Mouse (Mus musculus): Measurements from ENCODE around the gene Kif3a. TPM values are rescaled to one million over a fixed set of nuclear protein-coding genes. Genes with fewer than 3 reads are reported as not detected.

Kif3a gene
- polyA plus RNA-seq, 1 experiment from 2014 or later: 17.0 TPM

- Histone ChIP-seq H3K4me3 (ENCODE audit: low read depth, low read length) (no peak overlapping the region), H3K27ac (ENCODE audit: low read depth, low read length) (no peak overlapping the region), H3K4me1 (replicated peaks; ENCODE audit: control insufficient read depth, insufficient read depth, low read length) (no peaks in the 10 kb centered on the region), H3K27me3 (replicated peaks; ENCODE audit: control insufficient read depth, insufficient read depth, low read length) (no peaks in the 10 kb centered on the region), H3K4me2 (replicated peaks; ENCODE audit: low read depth) (no peak overlapping the region), H3K9me3 (ENCODE audit: control insufficient read depth) (no peaks in the 10 kb centered on the region), H3K9ac (ENCODE audit: low read depth, low read length) (no peak overlapping the region), H3K36me3 (ENCODE audit: control insufficient read depth, insufficient read depth) (peaks cover 56% of the 10 kb centered on the region)
- TF ChIP-seq CTCF (IDR thresholded peaks at IDR 0.05; ENCODE audit: low read depth): no peak
- WGBS: 89% methylated on average over 3 of the region's 3 CpGs
- ATAC-seq: no peak
Measured at GRCm38 (mm10) chr11:53540394-53540793, 26.8 kb upstream of the Kif3a start.

GRCm38 (mm10) chr11:53541222-53541621, 26.0 kb upstream of the Kif3a start:
- H3K4me3 ChIP-seq (ENCODE audit: low read depth, low read length): no peak overlapping the region
- 83% methylated on average over 11 of the region's 11 CpGs for WGBS
- peaks cover 49% of the 10 kb centered on the region for H3K36me3 ChIP-seq (ENCODE audit: control insufficient read depth, insufficient read depth)
- H3K27ac ChIP-seq (ENCODE audit: low read depth, low read length): no peak overlapping the region
- peak; percentile 28 for TF ChIP-seq CTCF (IDR thresholded peaks at IDR 0.05; ENCODE audit: low read depth)
- no peak for ATAC-seq
- H3K9ac ChIP-seq (ENCODE audit: low read depth, low read length): no peak overlapping the region
- no peaks in the 10 kb centered on the region for H3K27me3 ChIP-seq (replicated peaks; ENCODE audit: control insufficient read depth, insufficient read depth, low read length)
- no peaks in the 10 kb centered on the region for H3K4me1 ChIP-seq (replicated peaks; ENCODE audit: control insufficient read depth, insufficient read depth, low read length)
- no peaks in the 10 kb centered on the region for H3K9me3 ChIP-seq (ENCODE audit: control insufficient read depth)
- H3K4me2 ChIP-seq (replicated peaks; ENCODE audit: low read depth): no peak overlapping the region

DNA sequence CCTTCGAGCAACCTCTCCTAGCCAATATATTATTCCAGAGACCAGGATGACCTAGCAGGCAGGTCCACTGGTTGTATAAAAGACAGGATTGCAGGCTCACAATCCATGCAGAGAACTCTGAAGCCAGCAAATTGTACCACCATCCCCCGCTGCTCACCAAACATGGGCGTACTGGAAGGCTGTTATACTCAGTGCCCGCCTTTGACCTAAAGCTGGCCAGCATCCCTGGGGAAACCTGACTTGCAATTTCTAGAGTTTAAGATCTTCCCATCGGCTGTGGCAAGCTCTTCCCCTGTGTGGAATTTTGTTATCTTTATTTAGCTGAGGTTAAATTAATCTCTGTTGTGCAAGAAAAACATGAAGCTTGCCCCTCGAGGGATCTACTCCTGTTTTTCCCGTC, 24.2 kb upstream of the Kif3a start:
- Histone ChIP-seq H3K4me2 (replicated peaks; ENCODE audit: low read depth) (no peak overlapping the region), H3K9ac (ENCODE audit: low read depth, low read length) (no peak overlapping the region), H3K27me3 (replicated peaks; ENCODE audit: control insufficient read depth, insufficient read depth, low read length) (no peaks in the 10 kb centered on the region), H3K36me3 (ENCODE audit: control insufficient read depth, insufficient read depth) (peaks cover 32% of the 10 kb centered on the region; the same call in 1 of the 2 replicates), H3K9me3 (ENCODE audit: control insufficient read depth) (no peaks in the 10 kb centered on the region), H3K27ac (ENCODE audit: low read depth, low read length) (no peak overlapping the region), H3K4me3 (ENCODE audit: low read depth, low read length) (no peak overlapping the region), H3K4me1 (replicated peaks; ENCODE audit: control insufficient read depth, insufficient read depth, low read length) (no peaks in the 10 kb centered on the region)
- WGBS: 61% methylated on average over 7 of the region's 7 CpGs
- TF ChIP-seq CTCF (IDR thresholded peaks at IDR 0.05; ENCODE audit: low read depth): no peak
- no peak for ATAC-seq

DNA sequence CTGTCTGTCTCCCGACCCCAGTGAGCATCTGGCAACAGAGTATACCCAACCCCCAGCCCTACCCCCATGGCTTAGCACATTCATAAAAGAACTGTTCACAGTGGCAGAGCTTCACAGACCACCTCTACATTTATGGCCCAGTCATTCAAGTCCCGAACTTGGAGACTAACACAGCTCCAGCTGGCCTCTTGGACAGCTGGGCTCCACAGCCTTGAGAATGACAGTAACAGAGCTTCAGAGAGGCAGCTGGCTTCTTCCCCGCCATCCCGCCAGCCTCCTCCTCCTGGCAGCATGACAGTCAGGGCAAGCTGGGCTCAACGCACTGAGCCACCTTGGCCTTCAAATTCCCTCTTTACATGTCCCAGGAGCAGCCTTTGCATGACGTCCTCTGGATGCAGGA, 20.9 kb upstream of the Kif3a start:
- no peak overlapping the region for H3K4me3 ChIP-seq (ENCODE audit: low read depth, low read length)
- no peak overlapping the region for H3K4me2 ChIP-seq (replicated peaks; ENCODE audit: low read depth)
- H3K27ac ChIP-seq (ENCODE audit: low read depth, low read length): no peak overlapping the region
- ATAC-seq: no peak
- no peak for TF ChIP-seq CTCF (IDR thresholded peaks at IDR 0.05; ENCODE audit: low read depth)
- H3K9ac ChIP-seq (ENCODE audit: low read depth, low read length): no peak overlapping the region
- WGBS: 61% methylated on average over 6 of the region's 6 CpGs
- H3K36me3 ChIP-seq (ENCODE audit: control insufficient read depth, insufficient read depth): peaks cover 9% of the 10 kb centered on the region; the same call in 1 of the 2 replicates
- no peaks in the 10 kb centered on the region for H3K9me3 ChIP-seq (ENCODE audit: control insufficient read depth)
- no peaks in the 10 kb centered on the region for H3K4me1 ChIP-seq (replicated peaks; ENCODE audit: control insufficient read depth, insufficient read depth, low read length)
- H3K27me3 ChIP-seq (replicated peaks; ENCODE audit: control insufficient read depth, insufficient read depth, low read length): no peaks in the 10 kb centered on the region

GRCm38 (mm10) chr11:53547566-53547965, 19.6 kb upstream of the Kif3a start:
- Histone ChIP-seq H3K9me3 (ENCODE audit: control insufficient read depth) (no peaks in the 10 kb centered on the region), H3K36me3 (ENCODE audit: control insufficient read depth, insufficient read depth) (no peaks in the 10 kb centered on the region), H3K9ac (ENCODE audit: low read depth, low read length) (no peak overlapping the region), H3K27ac (ENCODE audit: low read depth, low read length) (no peak overlapping the region), H3K27me3 (replicated peaks; ENCODE audit: control insufficient read depth, insufficient read depth, low read length) (no peaks in the 10 kb centered on the region), H3K4me2 (replicated peaks; ENCODE audit: low read depth) (no peak overlapping the region), H3K4me1 (replicated peaks; ENCODE audit: control insufficient read depth, insufficient read depth, low read length) (no peaks in the 10 kb centered on the region), H3K4me3 (ENCODE audit: low read depth, low read length) (no peak overlapping the region)
- WGBS: 54% methylated on average over 6 of the region's 6 CpGs
- TF ChIP-seq CTCF (IDR thresholded peaks at IDR 0.05; ENCODE audit: low read depth): no peak
- ATAC-seq: no peak

DNA sequence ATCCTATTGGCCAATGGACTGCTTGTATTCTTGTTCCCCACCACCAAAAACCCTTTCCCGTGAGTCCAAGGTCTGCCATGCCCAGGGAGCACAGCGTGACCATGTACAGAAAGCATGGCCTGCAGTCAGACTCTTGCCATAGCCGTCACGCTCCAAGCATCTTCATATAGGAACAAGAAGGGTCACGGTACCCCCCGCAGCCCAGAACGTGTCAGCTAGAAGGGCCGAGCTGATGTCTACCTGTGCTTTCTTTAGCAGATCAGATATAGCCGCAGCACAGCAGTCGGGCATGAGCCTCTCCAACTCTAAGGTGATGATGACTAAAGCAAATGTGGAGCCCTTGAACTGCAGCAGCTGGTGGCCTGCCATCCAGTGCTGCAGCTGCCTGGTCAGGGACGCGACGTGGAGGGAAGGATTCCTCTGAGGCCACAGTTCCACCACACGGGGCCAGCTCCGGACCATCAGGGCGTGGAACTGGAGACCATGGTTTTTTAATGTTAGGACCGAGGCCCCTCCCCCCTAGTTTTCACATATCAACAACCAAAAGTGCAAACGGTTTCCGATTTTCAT, 19.1 kb upstream of the Kif3a start:
- no peak for ATAC-seq
- no peak overlapping the region for H3K27ac ChIP-seq (ENCODE audit: low read depth, low read length)
- H3K9ac ChIP-seq (ENCODE audit: low read depth, low read length): no peak overlapping the region
- no peak for TF ChIP-seq CTCF (IDR thresholded peaks at IDR 0.05; ENCODE audit: low read depth)
- H3K4me2 ChIP-seq (replicated peaks; ENCODE audit: low read depth): no peak overlapping the region
- no peaks in the 10 kb centered on the region for H3K27me3 ChIP-seq (replicated peaks; ENCODE audit: control insufficient read depth, insufficient read depth, low read length)
- H3K36me3 ChIP-seq (ENCODE audit: control insufficient read depth, insufficient read depth): no peaks in the 10 kb centered on the region
- no peaks in the 10 kb centered on the region for H3K9me3 ChIP-seq (ENCODE audit: control insufficient read depth)
- H3K4me1 ChIP-seq (replicated peaks; ENCODE audit: control insufficient read depth, insufficient read depth, low read length): no peaks in the 10 kb centered on the region
- H3K4me3 ChIP-seq (ENCODE audit: low read depth, low read length): no peak overlapping the region
- 81% methylated on average over 19 of the region's 19 CpGs for WGBS

- H3K4me1 ChIP-seq (replicated peaks; ENCODE audit: control insufficient read depth, insufficient read depth, low read length): no peaks in the 10 kb centered on the region
- 85% methylated on average over 1 of the region's 1 CpGs for WGBS
- no peaks in the 10 kb centered on the region for H3K36me3 ChIP-seq (ENCODE audit: control insufficient read depth, insufficient read depth)
- no peaks in the 10 kb centered on the region for H3K27me3 ChIP-seq (replicated peaks; ENCODE audit: control insufficient read depth, insufficient read depth, low read length)
- no peak overlapping the region for H3K9ac ChIP-seq (ENCODE audit: low read depth, low read length)
- no peak overlapping the region for H3K4me2 ChIP-seq (replicated peaks; ENCODE audit: low read depth)
- no peak overlapping the region for H3K4me3 ChIP-seq (ENCODE audit: low read depth, low read length)
- no peak overlapping the region for H3K27ac ChIP-seq (ENCODE audit: low read depth, low read length)
- H3K9me3 ChIP-seq (ENCODE audit: control insufficient read depth): no peaks in the 10 kb centered on the region
- ATAC-seq: no peak
- no peak for TF ChIP-seq CTCF (IDR thresholded peaks at IDR 0.05; ENCODE audit: low read depth)
Measured at GRCm38 (mm10) chr11:53550714-53551113, 16.5 kb upstream of the Kif3a start.
